Mouse (Mus musculus) urinary bladder, adult 18-20 months (tissue): ENCODE data around the gene Nat8f6.
"Not testable (repeated sequence)": the region's sequence is repeated elsewhere in the genome, so short reads cannot be mapped to it uniquely, and the experiment has no call there.

Experiments
- DNase-seq, 2 experiments: peaks; one replicate each; pipeline ENCODE4 v3.0.0; 2022; ENCODE audit warnings: low spot score in 2 of 2, mixed read lengths in 2 of 2

Nat8f6 gene

GRCm38 (mm10) chr6:85836098-85836497 is 15.3 kb upstream of the Nat8f6 start:
- not testable (repeated sequence) for DNase-seq

GRCm38 (mm10) chr6:85835104-85835503 is 14.3 kb upstream of the Nat8f6 start:
- DNase-seq, result not testable (repeated sequence)

- DNase-seq, result not testable (repeated sequence)
Measured at GRCm38 (mm10) chr6:85834504-85835100, 13.8 kb upstream of the Nat8f6 start.

GRCm38 (mm10) chr6:85831796-85832321 is 11.1 kb upstream of the Nat8f6 start, which contains the start of gene Nat8:
TSS of gene Nat8 (minus strand) at chr6:85832082.
- DNase-seq, result no peak

GRCm38 (mm10) chr6:85829462-85829861 is 8.7 kb upstream of the Nat8f6 start:
- no peak for DNase-seq

- no peak for DNase-seq
Measured at GRCm38 (mm10) chr6:85825886-85826285, 5.1 kb upstream of the Nat8f6 start.

- no peak for DNase-seq
Measured at GRCm38 (mm10) chr6:85823382-85824090, 2.8 kb upstream of the Nat8f6 start.

- DNase-seq, result no peak
Measured at GRCm38 (mm10) chr6:85822286-85822685, 1.5 kb upstream of the Nat8f6 start.

GRCm38 (mm10) chr6:85818338-85818737 is 2.4 kb downstream of the Nat8f6 start:
- DNase-seq, result no peak

GRCm38 (mm10) chr6:85813339-85813738 is 7.4 kb downstream of the Nat8f6 start:
- DNase-seq, result no peak

- not testable (repeated sequence) for DNase-seq
Measured at GRCm38 (mm10) chr6:85810942-85811537, 9.7 kb downstream of the Nat8f6 start.

- not testable (repeated sequence) for DNase-seq
Measured at GRCm38 (mm10) chr6:85810514-85810913, 10.2 kb downstream of the Nat8f6 start.

GRCm38 (mm10) chr6:85809784-85810183 is 11.0 kb downstream of the Nat8f6 start:
- not testable (repeated sequence) for DNase-seq

GRCm38 (mm10) chr6:85803180-85803579 is 17.6 kb downstream of the Nat8f6 start:
- DNase-seq, result peak in 1 of 2 experiments; percentile 12

GRCm38 (mm10) chr6:85765532-85765931 is 55.2 kb downstream of the Nat8f6 start, which contains the start of gene Nat8f3:
TSS of gene Nat8f3 (minus strand) at chr6:85765754.
- peak in 1 of 2 experiments; percentile 1 for DNase-seq

- DNase-seq, result not testable (repeated sequence)
Measured at GRCm38 (mm10) chr6:85763127-85764070, 57.4 kb downstream of the Nat8f6 start.

- not testable (repeated sequence) for DNase-seq
Measured at GRCm38 (mm10) chr6:85762678-85763077, 58.1 kb downstream of the Nat8f6 start.
